Comparison of ENCODE assay signal across 26 mouse cellular contexts in the genomic region with DNA sequence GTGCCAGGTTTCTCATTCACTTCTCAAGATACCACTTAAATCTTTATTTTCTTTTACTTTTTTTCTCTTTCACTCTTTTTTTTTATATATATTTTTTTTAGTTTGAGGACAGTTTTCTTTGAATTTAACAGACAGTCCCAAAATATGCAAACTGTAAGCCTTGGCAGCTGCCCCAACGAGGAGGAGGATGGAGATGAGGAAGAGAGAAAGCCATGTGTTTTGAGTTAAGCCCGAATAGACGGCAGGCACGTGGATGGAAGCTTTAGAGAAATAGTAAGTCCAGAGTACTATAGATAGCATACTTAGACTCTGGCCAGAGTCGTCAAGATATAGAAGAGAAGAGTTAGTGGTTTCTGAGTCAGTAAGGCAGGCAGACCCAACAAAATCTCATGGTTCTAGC.
"Had no signal": no experiment of that assay in that cellular context is flagged by ENCODE, and none has a peak within 500 bp of the region (broad histone marks: within the 10 kb centered on the region; RNA-seq: fewer than 3 reads in every experiment).

No protein-coding gene starts in this region.

- H3K9ac ChIP-seq: embryonic facial prominence, embryonic 12.5 days; embryonic facial prominence, embryonic 13.5 days; embryonic facial prominence, embryonic 15.5 days; forebrain, embryonic 12.5 days; forebrain, embryonic 13.5 days; forebrain, embryonic 15.5 days; forebrain, postnatal 0 days had no signal

- H3K4me1 ChIP-seq: embryonic facial prominence, embryonic 10.5 days; embryonic facial prominence, embryonic 12.5 days; embryonic facial prominence, embryonic 13.5 days; embryonic facial prominence, embryonic 15.5 days; forebrain, embryonic 10.5 days; forebrain, embryonic 12.5 days; forebrain, embryonic 13.5 days; forebrain, embryonic 15.5 days had no signal

- H3K4me2 ChIP-seq: embryonic facial prominence, embryonic 12.5 days; embryonic facial prominence, embryonic 13.5 days; embryonic facial prominence, embryonic 15.5 days; forebrain, embryonic 12.5 days; forebrain, embryonic 13.5 days; forebrain, embryonic 15.5 days had no signal

- H3K9me3 ChIP-seq: embryonic facial prominence, embryonic 10.5 days; embryonic facial prominence, embryonic 12.5 days; embryonic facial prominence, embryonic 13.5 days; embryonic facial prominence, embryonic 15.5 days; forebrain, embryonic 10.5 days; forebrain, embryonic 12.5 days; forebrain, embryonic 13.5 days; forebrain, embryonic 15.5 days had no signal

- DNase-seq: cerebellum, adult 9-11 months; cerebellum, postnatal 10 days; cerebellum, postnatal 14 days; cerebellum, postnatal 25 days; cerebellum, postnatal 36 days; embryo, embryonic 11 days; forebrain, postnatal 0 days; gastrocnemius, adult 2 months; gastrocnemius, postnatal 10 days; gastrocnemius, postnatal 14 days; gastrocnemius, postnatal 25 days; gastrocnemius, postnatal 36 days; heart, adult 11 months; heart, adult 18-20 months; heart, adult 2 months had no signal

- H3K4me3 ChIP-seq: embryonic facial prominence, embryonic 10.5 days; embryonic facial prominence, embryonic 12.5 days; embryonic facial prominence, embryonic 13.5 days; embryonic facial prominence, embryonic 15.5 days; erythroblast, embryonic 14.5 days; forebrain, embryonic 10.5 days; forebrain, embryonic 12.5 days; forebrain, embryonic 13.5 days; forebrain, embryonic 15.5 days; gastrocnemius, adult 2 months; heart, adult 2 months had no signal

- H3K27ac ChIP-seq: embryonic facial prominence, embryonic 10.5 days; embryonic facial prominence, embryonic 12.5 days; embryonic facial prominence, embryonic 13.5 days; embryonic facial prominence, embryonic 15.5 days; forebrain, embryonic 10.5 days; forebrain, embryonic 12.5 days; forebrain, embryonic 13.5 days; forebrain, embryonic 15.5 days; gastrocnemius, adult 2 months; heart, adult 2 months had no signal

- ATAC-seq: forebrain, embryonic 13.5 days; forebrain, embryonic 14.5 days; forebrain, embryonic 15.5 days; forebrain, embryonic 16.5 days; forebrain, postnatal 0 days had no signal

- H3K27me3 ChIP-seq: embryonic facial prominence, embryonic 12.5 days; embryonic facial prominence, embryonic 13.5 days; embryonic facial prominence, embryonic 15.5 days; forebrain, embryonic 12.5 days; forebrain, embryonic 13.5 days; forebrain, embryonic 15.5 days had no signal

- H3K36me3 ChIP-seq: embryonic facial prominence, embryonic 10.5 days; embryonic facial prominence, embryonic 12.5 days; embryonic facial prominence, embryonic 13.5 days; embryonic facial prominence, embryonic 15.5 days; forebrain, embryonic 10.5 days; forebrain, embryonic 12.5 days; forebrain, embryonic 15.5 days had no signal
